Mouse (Mus musculus): ENCODE measurements at regions not wholly inside any gene's neighbourhood (a gene's known extent, or its start where the extent isn't known, plus 50 kb on each side); places are given as distances from the start of the nearest gene placed in this dataset.

GRCm38 (mm10) chr6:99898077-99898476 is 171.9 kb upstream of the Prok2 start:
- no peak for DNase-seq (ENCODE audit: low spot score in 2 of 2)
- no peak overlapping the region for H3K27ac ChIP-seq
- TF ChIP-seq CTCF (conservative IDR thresholded peaks at IDR 0.05), result no peak

GRCm38 (mm10) chr6:99895558-99895957 is 169.4 kb upstream of the Prok2 start:
- TF ChIP-seq CTCF (conservative IDR thresholded peaks at IDR 0.05), result no peak

More at GRCm38 (mm10) chr6:99898077-99898476, 171.9 kb upstream of the Prok2 start:
- no peak overlapping the region for H3K4me3 ChIP-seq

GRCm38 (mm10) chr6:99893936-99894335 is 167.7 kb upstream of the Prok2 start:
- DNase-seq (ENCODE audit: low spot score in 2 of 2), result no peak
- no peak for TF ChIP-seq CTCF (conservative IDR thresholded peaks at IDR 0.05)
- Histone ChIP-seq H3K27ac (no peak overlapping the region), H3K4me3 (no peak overlapping the region)

More at GRCm38 (mm10) chr6:99895558-99895957, 169.4 kb upstream of the Prok2 start:
- Histone ChIP-seq H3K4me3 (no peak overlapping the region), H3K27ac (no peak overlapping the region)
- DNase-seq (ENCODE audit: low spot score in 2 of 2), result no peak

- no peak for TF ChIP-seq CTCF (conservative IDR thresholded peaks at IDR 0.05)
- Histone ChIP-seq H3K27ac (no peak overlapping the region), H3K4me3 (no peak overlapping the region)
- DNase-seq (ENCODE audit: low spot score in 2 of 2), result no peak
Observed at GRCm38 (mm10) chr6:99892204-99892603, 166.0 kb upstream of the Prok2 start.

GRCm38 (mm10) chr6:99891790-99892189 is 165.6 kb upstream of the Prok2 start:
- DNase-seq (ENCODE audit: low spot score in 2 of 2), result no peak
- Histone ChIP-seq H3K27ac (no peak overlapping the region), H3K4me3 (no peak overlapping the region)
- no peak for TF ChIP-seq CTCF (conservative IDR thresholded peaks at IDR 0.05)

GRCm38 (mm10) chr6:99890805-99891204 is 164.6 kb upstream of the Prok2 start:
- DNase-seq (ENCODE audit: low spot score in 2 of 2), result no peak
- H3K27ac ChIP-seq, result no peak overlapping the region
- peak; percentile 71 for TF ChIP-seq CTCF (conservative IDR thresholded peaks at IDR 0.05)

GRCm38 (mm10) chr6:99889055-99889454 is 162.9 kb upstream of the Prok2 start:
- Histone ChIP-seq H3K27ac (no peak overlapping the region), H3K4me3 (no peak overlapping the region)
- DNase-seq (ENCODE audit: low spot score in 2 of 2), result no peak
- no peak for TF ChIP-seq CTCF (conservative IDR thresholded peaks at IDR 0.05)

More at GRCm38 (mm10) chr6:99890805-99891204, 164.6 kb upstream of the Prok2 start:
- H3K4me3 ChIP-seq, result no peak overlapping the region

- H3K27ac ChIP-seq, result no peak overlapping the region
- 0 out of 2 replicates have a peak, but pooled peaks have one; percentile 21 for TF ChIP-seq CTCF (conservative IDR thresholded peaks at IDR 0.05)
- no peak for DNase-seq (ENCODE audit: low spot score in 2 of 2)
- H3K4me3 ChIP-seq, result no peak overlapping the region
Observed at GRCm38 (mm10) chr6:99887904-99888303, 161.7 kb upstream of the Prok2 start.

GRCm38 (mm10) chr6:99884755-99885154 is 158.6 kb upstream of the Prok2 start:
- no peak overlapping the region for H3K4me3 ChIP-seq
- no peak for TF ChIP-seq CTCF (conservative IDR thresholded peaks at IDR 0.05)
- DNase-seq (ENCODE audit: low spot score in 2 of 2), result no peak
- no peak overlapping the region for H3K27ac ChIP-seq

- TF ChIP-seq CTCF (conservative IDR thresholded peaks at IDR 0.05), result no peak
- Histone ChIP-seq H3K27ac (no peak overlapping the region), H3K4me3 (no peak overlapping the region)
- DNase-seq (ENCODE audit: low spot score in 2 of 2), result no peak
Observed at GRCm38 (mm10) chr6:99884054-99884453, 157.9 kb upstream of the Prok2 start.

GRCm38 (mm10) chr6:99881606-99882005 is 155.4 kb upstream of the Prok2 start:
- no peak for DNase-seq (ENCODE audit: low spot score in 2 of 2)
- no peak overlapping the region for H3K4me3 ChIP-seq

GRCm38 (mm10) chr6:99874852-99875251 is 148.7 kb upstream of the Prok2 start:
- DNase-seq (ENCODE audit: low spot score in 2 of 2), result no peak

More at GRCm38 (mm10) chr6:99881606-99882005, 155.4 kb upstream of the Prok2 start:
- no peak overlapping the region for H3K27ac ChIP-seq
- no peak for TF ChIP-seq CTCF (conservative IDR thresholded peaks at IDR 0.05)

GRCm38 (mm10) chr6:99874029-99874428 is 147.8 kb upstream of the Prok2 start:
- DNase-seq (ENCODE audit: low spot score in 2 of 2), result no peak
- H3K27ac ChIP-seq, result no peak overlapping the region
- TF ChIP-seq CTCF (conservative IDR thresholded peaks at IDR 0.05), result no peak
- no peak overlapping the region for H3K4me3 ChIP-seq

More at GRCm38 (mm10) chr6:99874852-99875251, 148.7 kb upstream of the Prok2 start:
- Histone ChIP-seq H3K27ac (no peak overlapping the region), H3K4me3 (no peak overlapping the region)
- TF ChIP-seq CTCF (conservative IDR thresholded peaks at IDR 0.05), result no peak

- TF ChIP-seq CTCF (conservative IDR thresholded peaks at IDR 0.05), result no peak
- Histone ChIP-seq H3K27ac (no peak overlapping the region), H3K4me3 (no peak overlapping the region)
- no peak for DNase-seq (ENCODE audit: low spot score in 2 of 2)
Observed at GRCm38 (mm10) chr6:99866061-99866460, 139.9 kb upstream of the Prok2 start.
